Mouse (Mus musculus) liver, postnatal 0 days (tissue): Measurements from ENCODE around the gene Atp1b3. TPM values are rescaled to one million over a fixed set of nuclear protein-coding genes. Genes with fewer than 3 reads are reported as not detected.
A peak's percentile ranks its signal among the peaks of the same experiment; 100 is the strongest.

Experiments used
- ATAC-seq: fragments of 200-750 bp; cut with Nextera tagmentation; 2 replicates; pipeline ENCODE4 v1.8.0; 2017; ENCODE audit warnings: mild to moderate bottlenecking, moderate library complexity
- DNase-seq: peaks from one replicate; pipeline ENCODE4 v3.0.0-alpha.2; 2016
- H3K27ac ChIP-seq: fragments of 300-500 bp; sonication (generic); 2 replicates; pipeline ENCODE4 v1.5.1; 2014; ENCODE audit warnings: antibody characterized with exemption, moderate library complexity, mild to moderate bottlenecking, low read depth
- H3K27me3 ChIP-seq: fragments of 300-500 bp; sonication (generic); 2 replicates; pipeline ENCODE4 v1.6.1; 2014; ENCODE audit warnings: low read length, control low read depth, mixed read lengths; ENCODE audit not compliant: insufficient read depth
- H3K36me3 ChIP-seq: fragments of 300-500 bp; sonication (generic); replicated peaks from 2 replicates; pipeline ENCODE4 v1.6.1; 2014; ENCODE audit warnings: mild to moderate bottlenecking, control low read depth, low read length, moderate library complexity, mixed read lengths; ENCODE audit not compliant: insufficient read depth
- H3K4me1 ChIP-seq: fragments of 300-500 bp; sonication (generic); 2 replicates; pipeline ENCODE4 v1.6.1; 2014; ENCODE audit warnings: antibody characterized with exemption, mild to moderate bottlenecking, control low read depth; ENCODE audit not compliant: insufficient read depth
- H3K4me2 ChIP-seq: fragments of 300-500 bp; sonication (generic); 2 replicates; pipeline ENCODE4 v1.6.1; 2014; ENCODE audit warnings: low read depth, mild to moderate bottlenecking, low read length, moderate library complexity, mixed read lengths
- H3K4me3 ChIP-seq: fragments of 300-500 bp; sonication (generic); 2 replicates; pipeline ENCODE4 v1.5.1; 2014; ENCODE audit warnings: low read depth, low read length
- H3K9ac ChIP-seq: fragments of 300-500 bp; sonication (generic); replicated peaks from 2 replicates; pipeline ENCODE4 v1.6.1; 2014; ENCODE audit warnings: mild to moderate bottlenecking, moderate library complexity
- H3K9me3 ChIP-seq: fragments of 300-500 bp; sonication (generic); 2 replicates; pipeline ENCODE4 v1.6.1; 2016; ENCODE audit warnings: mild to moderate bottlenecking, control low read depth, low read length, mixed read lengths
- CTCF ChIP-seq: sonication (generic); IDR thresholded peaks from 2 replicates; pipeline ENCODE4 v1.5.1; 2016; ENCODE audit warnings: antibody characterized with exemption, low read depth
- EP300 ChIP-seq: IDR thresholded peaks from 2 replicates; pipeline ENCODE4 v1.6.1; 2016; ENCODE audit warnings: antibody characterized with exemption, low read depth, mild to moderate bottlenecking
- WGBS: fragments of 180-500 bp; shearing (Covaris S2); extraction: QIAGEN DNeasy Blood & Tissue Kit; methylation state at CpG from one replicate; pipeline ENCODE4 v1.1.7; 2014; ENCODE audit not compliant: insufficient replicate concordance; 5-methylcytosine and 5-hydroxymethylcytosine counted together
- polyA plus RNA-seq: library from polyadenylated mRNA; unstranded; fragments of >200 nt; fragmentation: Nextera tagmentation; extraction: Ambion mirVana; gene quantifications from 2 replicates; pipeline ENCODE4 v1.2.1, GENCODE M21; 2015

Atp1b3 gene
- polyA plus RNA-seq, 1 experiment from 2014 or later: 60.3 TPM

GRCm38 (mm10) chr9:96382756-96383155, 18.5 kb upstream of the Atp1b3 start:
- DNase-seq: no peak

GRCm38 (mm10) chr9:96381393-96381792, 17.2 kb upstream of the Atp1b3 start:
- H3K9me3 ChIP-seq: peaks cover 4% of the 10 kb centered on the region; the same call in 1 of the 2 replicates
- no peak overlapping the region; the same call in 1 of the 2 replicates for H3K27ac ChIP-seq
- H3K4me1 ChIP-seq: no peaks in the 10 kb centered on the region
- no peak overlapping the region for H3K4me3 ChIP-seq
- H3K27me3 ChIP-seq: no peaks in the 10 kb centered on the region
- H3K9ac ChIP-seq: no peak overlapping the region
- H3K36me3 ChIP-seq: no peaks in the 10 kb centered on the region
- DNase-seq (no peak), ATAC-seq (0 out of 2 replicates have a peak, but pooled peaks have one; percentile 27)
- H3K4me2 ChIP-seq: no peak overlapping the region
- TF ChIP-seq EP300: no peak
- TF ChIP-seq CTCF: no peak
- 41% methylated on average over 13 of the region's 13 CpGs for WGBS

More at GRCm38 (mm10) chr9:96382756-96383155, 18.5 kb upstream of the Atp1b3 start:
- H3K4me3 ChIP-seq: no peak overlapping the region
- ATAC-seq: no peak
- H3K9me3 ChIP-seq: no peaks in the 10 kb centered on the region
- no peak overlapping the region for H3K27ac ChIP-seq
- H3K36me3 ChIP-seq: no peaks in the 10 kb centered on the region
- H3K27me3 ChIP-seq: no peaks in the 10 kb centered on the region
- H3K9ac ChIP-seq: no peak overlapping the region
- no peak overlapping the region for H3K4me2 ChIP-seq
- TF ChIP-seq EP300 (no peak), CTCF (no peak)
- no peaks in the 10 kb centered on the region for H3K4me1 ChIP-seq
- WGBS: 87% methylated on average over 4 of the region's 4 CpGs

- Histone ChIP-seq H3K4me2 (no peak overlapping the region), H3K9ac (no peak overlapping the region), H3K4me3 (no peak overlapping the region), H3K27ac (no peak overlapping the region), H3K9me3 (peaks cover 4% of the 10 kb centered on the region; the same call in 1 of the 2 replicates), H3K4me1 (no peaks in the 10 kb centered on the region), H3K27me3 (no peaks in the 10 kb centered on the region), H3K36me3 (no peaks in the 10 kb centered on the region)
- 66% methylated on average over 7 of the region's 7 CpGs for WGBS
- TF ChIP-seq CTCF (no peak), EP300 (no peak)
- DNase-seq (no peak), ATAC-seq (no peak)
Measured at GRCm38 (mm10) chr9:96379551-96379950, 15.3 kb upstream of the Atp1b3 start.

DNA sequence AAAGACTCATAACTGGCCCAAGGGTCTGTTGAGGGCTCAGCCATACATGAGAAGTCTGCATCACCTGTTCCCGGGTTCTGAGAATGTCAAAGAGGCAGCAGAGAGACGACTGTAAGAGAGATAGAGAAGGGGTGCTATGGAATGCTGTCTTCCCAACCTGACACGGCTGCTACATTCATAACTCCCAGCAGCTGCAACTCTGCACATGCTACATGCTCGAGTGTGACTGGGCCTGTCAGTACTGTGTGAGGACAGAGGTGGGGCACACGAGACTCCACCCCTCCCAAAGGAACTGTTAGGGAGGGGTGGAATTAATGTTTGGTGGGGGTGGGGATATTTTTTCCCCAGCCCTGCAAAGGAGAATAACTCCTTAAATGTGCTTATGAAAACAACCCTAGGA, 14.5 kb upstream of the Atp1b3 start:
- Histone ChIP-seq H3K9ac (no peak overlapping the region), H3K4me2 (no peak overlapping the region), H3K36me3 (no peaks in the 10 kb centered on the region), H3K4me3 (no peak overlapping the region), H3K4me1 (no peaks in the 10 kb centered on the region), H3K27me3 (no peaks in the 10 kb centered on the region), H3K27ac (no peak overlapping the region), H3K9me3 (peaks cover 4% of the 10 kb centered on the region; the same call in 1 of the 2 replicates)
- ATAC-seq (no peak), DNase-seq (no peak)
- WGBS: 75% methylated on average over 5 of the region's 5 CpGs
- TF ChIP-seq EP300 (no peak), CTCF (no peak)

DNA sequence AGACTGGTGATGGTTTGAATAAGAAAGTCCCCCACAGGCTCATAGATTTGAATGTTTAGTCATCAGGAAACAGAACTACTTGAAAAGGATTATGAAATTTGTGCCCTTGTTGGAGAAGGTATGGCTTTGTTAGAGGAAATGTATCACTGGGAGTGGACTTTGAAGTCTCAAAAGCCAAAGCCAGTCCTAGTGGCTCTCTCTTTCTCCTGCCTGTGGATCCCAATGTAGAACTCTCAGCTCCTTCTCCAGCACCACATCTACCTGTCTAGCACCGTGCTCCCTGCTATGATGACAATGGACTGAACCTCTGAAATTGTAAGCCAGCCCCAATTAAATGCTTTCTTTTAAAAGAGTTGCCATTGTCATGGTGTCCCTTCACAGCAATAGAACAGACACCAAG, 12.9 kb upstream of the Atp1b3 start:
- WGBS: 89% methylated on average over 1 of the region's 1 CpGs
- no peak for ATAC-seq
- no peak overlapping the region for H3K4me2 ChIP-seq
- no peaks in the 10 kb centered on the region for H3K4me1 ChIP-seq
- no peaks in the 10 kb centered on the region for H3K36me3 ChIP-seq
- H3K27me3 ChIP-seq: no peaks in the 10 kb centered on the region
- no peak overlapping the region for H3K4me3 ChIP-seq
- TF ChIP-seq CTCF (no peak), EP300 (no peak)
- H3K9ac ChIP-seq: no peak overlapping the region
- H3K9me3 ChIP-seq: peaks cover 4% of the 10 kb centered on the region; the same call in 1 of the 2 replicates
- no peak for DNase-seq
- H3K27ac ChIP-seq: no peak overlapping the region

- no peak for ATAC-seq
- WGBS: 51% methylated on average over 3 of the region's 3 CpGs
- no peak for TF ChIP-seq EP300
- TF ChIP-seq CTCF: no peak
- H3K27me3 ChIP-seq: no peaks in the 10 kb centered on the region
- peaks cover 4% of the 10 kb centered on the region; the same call in 1 of the 2 replicates for H3K9me3 ChIP-seq
- no peak overlapping the region for H3K9ac ChIP-seq
- no peak overlapping the region for H3K4me3 ChIP-seq
- no peak for DNase-seq
- no peak overlapping the region for H3K4me2 ChIP-seq
- 0 out of 2 replicates have a peak overlapping the region, but pooled peaks have one; percentile 22 for H3K27ac ChIP-seq
- 0 out of 2 replicates have a peak, but pooled peaks cover under 1% of the 10 kb centered on the region for H3K4me1 ChIP-seq
- no peaks in the 10 kb centered on the region for H3K36me3 ChIP-seq
Measured at GRCm38 (mm10) chr9:96375819-96376218, 11.6 kb upstream of the Atp1b3 start.
